Mouse (Mus musculus): ENCODE measurements around the gene Ndufb7. TPM values are rescaled to one million over a fixed set of nuclear protein-coding genes. Genes with fewer than 3 reads are reported as not detected.

Ndufb7 gene
- polyA plus RNA-seq, 1 experiment from 2014 or later, result 449 TPM

- peaks cover 5% of the 10 kb centered on the region; the same call in 1 of the 2 replicates for H3K4me1 ChIP-seq (ENCODE audit: control insufficient read depth, insufficient read depth, low read length)
- no peak for ATAC-seq
- peaks cover 65% of the 10 kb centered on the region for H3K36me3 ChIP-seq (ENCODE audit: control insufficient read depth, insufficient read depth, low read length)
- H3K4me3 ChIP-seq (ENCODE audit: low read depth, low read length), result no peak overlapping the region
- no peak overlapping the region for H3K27ac ChIP-seq (ENCODE audit: low read depth, low read length)
- no peaks in the 10 kb centered on the region for H3K27me3 ChIP-seq (replicated peaks; ENCODE audit: control insufficient read depth, insufficient read depth, low read length)
- H3K9ac ChIP-seq (ENCODE audit: low read length), result no peak overlapping the region
- WGBS, result 90% methylated on average over 5 of the region's 5 CpGs
- no peak for DNase-seq (ENCODE audit: low spot score)
- H3K4me2 ChIP-seq (ENCODE audit: low read length), result no peak overlapping the region
- no peaks in the 10 kb centered on the region for H3K9me3 ChIP-seq (replicated peaks; ENCODE audit: control insufficient read depth, low read length)
Observed at GRCm38 (mm10) chr8:83572246-83572812, 5.9 kb downstream of the Ndufb7 start.

- Histone ChIP-seq H3K4me2 (ENCODE audit: low read length) (no peak overlapping the region), H3K36me3 (ENCODE audit: control insufficient read depth, insufficient read depth, low read length) (peaks cover 65% of the 10 kb centered on the region), H3K9me3 (replicated peaks; ENCODE audit: control insufficient read depth, low read length) (no peaks in the 10 kb centered on the region), H3K4me3 (ENCODE audit: low read depth, low read length) (no peak overlapping the region), H3K27me3 (replicated peaks; ENCODE audit: control insufficient read depth, insufficient read depth, low read length) (no peaks in the 10 kb centered on the region), H3K27ac (ENCODE audit: low read depth, low read length) (no peak overlapping the region), H3K9ac (ENCODE audit: low read length) (no peak overlapping the region), H3K4me1 (ENCODE audit: control insufficient read depth, insufficient read depth, low read length) (no peaks in the 10 kb centered on the region)
- WGBS, result 89% methylated on average over 18 of the region's 18 CpGs
- ATAC-seq (no peak), DNase-seq (ENCODE audit: low spot score) (no peak)
Observed at GRCm38 (mm10) chr8:83573140-83573875, 6.8 kb downstream of the Ndufb7 start.

DNA sequence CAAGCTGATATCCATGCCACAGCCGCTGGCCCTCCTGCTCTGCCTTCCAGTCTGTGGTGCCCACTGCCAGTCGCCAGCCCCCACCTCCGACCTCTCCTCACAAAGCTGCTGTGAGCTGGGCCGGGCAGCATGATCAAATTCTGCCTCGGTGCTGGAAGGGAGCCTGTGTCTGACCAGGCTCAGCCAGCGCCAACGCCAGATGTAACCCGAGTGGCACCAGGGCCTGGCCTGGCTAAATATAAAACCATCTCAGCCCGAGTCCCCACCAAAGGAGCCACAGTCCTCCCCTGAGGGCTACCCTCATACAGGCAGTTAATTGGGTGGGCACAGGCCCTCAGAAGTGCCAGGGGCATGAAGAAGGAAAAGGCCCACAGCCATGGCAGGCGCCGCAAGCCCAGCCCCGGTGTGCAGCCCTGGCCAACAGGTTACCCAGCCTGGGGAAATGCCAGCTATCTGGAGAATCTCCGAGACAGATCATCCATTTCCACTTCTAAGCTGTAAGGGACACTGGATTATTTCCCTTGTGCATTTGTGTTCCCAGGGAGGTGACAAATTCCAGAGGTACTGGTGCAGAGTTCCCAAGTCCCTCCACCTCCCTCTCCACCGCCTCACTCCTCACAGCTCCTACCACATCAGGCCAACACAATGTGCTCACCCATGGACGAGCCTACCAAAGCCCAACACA is 8.3 kb downstream of the Ndufb7 start:
- Histone ChIP-seq H3K4me1 (ENCODE audit: control insufficient read depth, insufficient read depth, low read length) (no peaks in the 10 kb centered on the region), H3K9me3 (replicated peaks; ENCODE audit: control insufficient read depth, low read length) (no peaks in the 10 kb centered on the region), H3K27ac (ENCODE audit: low read depth, low read length) (no peak overlapping the region), H3K4me2 (ENCODE audit: low read length) (no peak overlapping the region), H3K4me3 (ENCODE audit: low read depth, low read length) (no peak overlapping the region), H3K9ac (ENCODE audit: low read length) (no peak overlapping the region), H3K36me3 (ENCODE audit: control insufficient read depth, insufficient read depth, low read length) (peaks cover 59% of the 10 kb centered on the region), H3K27me3 (replicated peaks; ENCODE audit: control insufficient read depth, insufficient read depth, low read length) (no peaks in the 10 kb centered on the region)
- ATAC-seq (no peak), DNase-seq (ENCODE audit: low spot score) (no peak)
- 86% methylated on average over 15 of the region's 15 CpGs for WGBS

DNA sequence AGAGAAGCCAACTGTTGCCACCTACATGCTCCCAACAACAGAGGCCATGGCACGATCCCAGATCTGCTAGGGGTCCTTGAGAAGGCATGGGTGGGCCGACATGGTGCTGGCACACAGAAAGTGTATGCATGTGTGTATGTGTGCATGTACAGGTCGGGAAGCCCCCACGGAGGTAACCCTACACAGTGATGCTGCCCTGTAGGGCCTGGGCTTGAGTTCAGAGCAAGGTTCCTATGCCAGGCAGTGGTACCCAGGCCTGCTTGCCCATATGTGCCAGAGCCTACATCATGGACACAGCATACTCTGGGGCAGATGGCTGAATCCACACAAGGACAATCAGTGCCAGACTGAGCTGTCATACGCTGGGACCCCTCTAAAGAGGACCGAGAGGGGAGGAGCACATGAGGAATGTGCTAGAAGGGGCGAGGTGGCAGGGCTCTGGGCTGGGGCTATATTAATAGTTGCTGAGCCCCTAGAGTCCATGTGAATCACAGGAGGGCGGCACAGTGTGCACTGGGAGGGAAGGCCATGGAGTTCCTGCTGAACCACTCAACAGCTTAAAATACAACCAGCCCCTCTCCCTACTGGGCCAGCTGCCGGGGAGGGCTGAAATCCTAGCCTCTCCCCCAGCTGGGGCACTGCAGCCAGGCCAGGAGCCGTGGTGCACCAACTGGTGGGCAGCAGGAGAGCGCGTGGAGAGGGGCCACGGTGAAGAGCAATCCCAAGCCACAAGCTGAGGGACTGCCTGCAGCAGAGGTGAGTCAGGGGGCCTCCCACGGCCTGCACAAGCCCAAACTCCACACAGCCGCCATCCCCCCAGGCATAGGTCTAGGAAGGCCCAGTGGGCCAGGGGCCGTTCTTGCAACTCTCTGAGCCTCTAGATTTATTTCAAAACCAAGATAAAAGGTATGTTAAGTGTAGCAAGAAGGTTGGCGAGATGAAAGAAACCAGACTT is 9.4 kb downstream of the Ndufb7 start:
- Histone ChIP-seq H3K4me1 (ENCODE audit: control insufficient read depth, insufficient read depth, low read length) (no peaks in the 10 kb centered on the region), H3K4me2 (ENCODE audit: low read length) (no peak overlapping the region), H3K27ac (ENCODE audit: low read depth, low read length) (no peak overlapping the region), H3K36me3 (ENCODE audit: control insufficient read depth, insufficient read depth, low read length) (peaks cover 48% of the 10 kb centered on the region), H3K9ac (ENCODE audit: low read length) (no peak overlapping the region), H3K4me3 (ENCODE audit: low read depth, low read length) (no peak overlapping the region), H3K27me3 (replicated peaks; ENCODE audit: control insufficient read depth, insufficient read depth, low read length) (no peaks in the 10 kb centered on the region), H3K9me3 (replicated peaks; ENCODE audit: control insufficient read depth, low read length) (no peaks in the 10 kb centered on the region)
- DNase-seq (ENCODE audit: low spot score) (no peak), ATAC-seq (0 out of 2 replicates have a peak, but pooled peaks have one; percentile 9)
- 81% methylated on average over 17 of the region's 17 CpGs for WGBS

GRCm38 (mm10) chr8:83576516-83576895 is 10.0 kb downstream of the Ndufb7 start:
- Histone ChIP-seq H3K9me3 (replicated peaks; ENCODE audit: control insufficient read depth, low read length) (no peaks in the 10 kb centered on the region), H3K4me2 (ENCODE audit: low read length) (no peak overlapping the region), H3K36me3 (ENCODE audit: control insufficient read depth, insufficient read depth, low read length) (peaks cover 41% of the 10 kb centered on the region), H3K4me1 (ENCODE audit: control insufficient read depth, insufficient read depth, low read length) (no peaks in the 10 kb centered on the region), H3K9ac (ENCODE audit: low read length) (no peak overlapping the region), H3K27ac (ENCODE audit: low read depth, low read length) (no peak overlapping the region), H3K27me3 (replicated peaks; ENCODE audit: control insufficient read depth, insufficient read depth, low read length) (no peaks in the 10 kb centered on the region), H3K4me3 (ENCODE audit: low read depth, low read length) (no peak overlapping the region)
- DNase-seq (ENCODE audit: low spot score) (no peak), ATAC-seq (no peak)
- WGBS, result 60% methylated on average over 3 of the region's 4 CpGs

GRCm38 (mm10) chr8:83576921-83577320 is 10.4 kb downstream of the Ndufb7 start:
- Histone ChIP-seq H3K9me3 (replicated peaks; ENCODE audit: control insufficient read depth, low read length) (no peaks in the 10 kb centered on the region), H3K27me3 (replicated peaks; ENCODE audit: control insufficient read depth, insufficient read depth, low read length) (no peaks in the 10 kb centered on the region), H3K4me1 (ENCODE audit: control insufficient read depth, insufficient read depth, low read length) (no peaks in the 10 kb centered on the region), H3K4me3 (ENCODE audit: low read depth, low read length) (no peak overlapping the region), H3K4me2 (ENCODE audit: low read length) (no peak overlapping the region), H3K27ac (ENCODE audit: low read depth, low read length) (no peak overlapping the region), H3K9ac (ENCODE audit: low read length) (no peak overlapping the region), H3K36me3 (ENCODE audit: control insufficient read depth, insufficient read depth, low read length) (peaks cover 37% of the 10 kb centered on the region)
- ATAC-seq (no peak), DNase-seq (ENCODE audit: low spot score) (no peak)
- WGBS, result 73% methylated on average over 4 of the region's 4 CpGs

- Histone ChIP-seq H3K9me3 (replicated peaks; ENCODE audit: control insufficient read depth, low read length) (no peaks in the 10 kb centered on the region), H3K9ac (ENCODE audit: low read length) (no peak overlapping the region), H3K27me3 (replicated peaks; ENCODE audit: control insufficient read depth, insufficient read depth, low read length) (no peaks in the 10 kb centered on the region), H3K4me2 (ENCODE audit: low read length) (no peak overlapping the region), H3K36me3 (ENCODE audit: control insufficient read depth, insufficient read depth, low read length) (peaks cover 32% of the 10 kb centered on the region), H3K27ac (ENCODE audit: low read depth, low read length) (no peak overlapping the region), H3K4me3 (ENCODE audit: low read depth, low read length) (no peak overlapping the region), H3K4me1 (ENCODE audit: control insufficient read depth, insufficient read depth, low read length) (no peaks in the 10 kb centered on the region)
- 65% methylated on average over 9 of the region's 9 CpGs for WGBS
- no peak for ATAC-seq
- peak; percentile 22 for DNase-seq (ENCODE audit: low spot score)
Observed at GRCm38 (mm10) chr8:83577384-83577791, 10.9 kb downstream of the Ndufb7 start.

GRCm38 (mm10) chr8:83578131-83579055 is 11.9 kb downstream of the Ndufb7 start:
- ATAC-seq (no peak), DNase-seq (ENCODE audit: low spot score) (no peak)
- Histone ChIP-seq H3K4me1 (ENCODE audit: control insufficient read depth, insufficient read depth, low read length) (no peaks in the 10 kb centered on the region), H3K27ac (ENCODE audit: low read depth, low read length) (peak overlapping the region; percentile 39; the same call in 1 of the 2 replicates), H3K27me3 (replicated peaks; ENCODE audit: control insufficient read depth, insufficient read depth, low read length) (no peaks in the 10 kb centered on the region), H3K4me3 (ENCODE audit: low read depth, low read length) (no peak overlapping the region), H3K9ac (ENCODE audit: low read length) (no peak overlapping the region; the same call in 1 of the 2 replicates), H3K4me2 (ENCODE audit: low read length) (no peak overlapping the region), H3K9me3 (replicated peaks; ENCODE audit: control insufficient read depth, low read length) (no peaks in the 10 kb centered on the region), H3K36me3 (ENCODE audit: control insufficient read depth, insufficient read depth, low read length) (peaks cover 23% of the 10 kb centered on the region; the same call in 1 of the 2 replicates)
- WGBS, result 80% methylated on average over 17 of the region's 17 CpGs

Measured in forebrain, embryonic 14.5 days (tissue).